Mouse (Mus musculus): ENCODE results near the gene Ulk3. TPM values are rescaled to one million over a fixed set of nuclear protein-coding genes. Genes with fewer than 3 reads are reported as not detected.

Gene Ulk3
- polyA plus RNA-seq, 1 experiment from 2014 or later = 28.4 TPM

DNA sequence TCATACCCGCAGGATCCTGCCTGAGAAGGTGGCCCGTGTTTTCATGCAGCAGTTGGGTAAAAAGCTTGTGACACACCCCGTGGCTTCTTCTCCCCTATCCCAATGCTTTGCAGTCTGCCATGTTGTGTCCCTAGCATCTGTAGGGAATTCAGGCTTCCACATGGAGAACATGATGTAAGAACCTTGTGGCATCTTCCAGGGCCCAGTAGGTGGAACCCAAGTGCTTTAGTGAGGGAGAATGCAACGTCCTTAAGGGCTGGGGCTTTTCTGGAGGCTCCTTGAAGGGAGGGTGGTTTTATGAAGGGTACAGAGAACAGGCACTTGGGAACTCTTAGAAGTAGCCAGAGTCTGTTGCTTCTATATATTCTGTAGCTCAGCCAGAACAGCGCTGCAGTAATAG is 1.5 kb downstream of the Ulk3 start:
- H3K4me2 ChIP-seq (ENCODE audit: low read depth, low read length) = no peak overlapping the region
- 42% methylated on average over 5 of the region's 5 CpGs for WGBS
- no peak overlapping the region for H3K9ac ChIP-seq (replicated peaks; ENCODE audit: low read depth, low read length)
- no peaks in the 10 kb centered on the region for H3K27me3 ChIP-seq (ENCODE audit: control insufficient read depth, insufficient read depth, low read length)
- no peak for ATAC-seq (ENCODE audit: low read depth)
- no peak overlapping the region for H3K27ac ChIP-seq (ENCODE audit: low read depth, low read length)
- no peaks in the 10 kb centered on the region; the same call in 1 of the 2 replicates for H3K4me1 ChIP-seq (ENCODE audit: control insufficient read depth, insufficient read depth, low read length)
- no peaks in the 10 kb centered on the region for H3K9me3 ChIP-seq (ENCODE audit: control insufficient read depth, low read length)
- H3K4me3 ChIP-seq (ENCODE audit: low read depth, low read length) = no peak overlapping the region
- H3K36me3 ChIP-seq (ENCODE audit: control insufficient read depth, insufficient read depth, low read length) = peaks cover 29% of the 10 kb centered on the region

- no peaks in the 10 kb centered on the region for H3K9me3 ChIP-seq (ENCODE audit: control insufficient read depth, low read length)
- peaks cover 11% of the 10 kb centered on the region for H3K36me3 ChIP-seq (ENCODE audit: control insufficient read depth, insufficient read depth, low read length)
- H3K4me1 ChIP-seq (ENCODE audit: control insufficient read depth, insufficient read depth, low read length) = no peaks in the 10 kb centered on the region; the same call in 1 of the 2 replicates
- H3K4me2 ChIP-seq (ENCODE audit: low read depth, low read length) = no peak overlapping the region
- no peak overlapping the region for H3K4me3 ChIP-seq (ENCODE audit: low read depth, low read length)
- no peak overlapping the region for H3K27ac ChIP-seq (ENCODE audit: low read depth, low read length)
- 59% methylated on average over 12 of the region's 12 CpGs for WGBS
- no peak overlapping the region for H3K9ac ChIP-seq (replicated peaks; ENCODE audit: low read depth, low read length)
- no peaks in the 10 kb centered on the region for H3K27me3 ChIP-seq (ENCODE audit: control insufficient read depth, insufficient read depth, low read length)
- ATAC-seq (ENCODE audit: low read depth) = no peak
Measured at GRCm38 (mm10) chr9:57593454-57594173, 4.4 kb downstream of the Ulk3 start.

GRCm38 (mm10) chr9:57594174-57594509 is 4.9 kb downstream of the Ulk3 start:
- no peak for ATAC-seq (ENCODE audit: low read depth)
- 82% methylated on average over 9 of the region's 9 CpGs for WGBS

GRCm38 (mm10) chr9:57597265-57597664 is 8.0 kb downstream of the Ulk3 start:
- ATAC-seq (ENCODE audit: low read depth) = no peak
- H3K4me2 ChIP-seq (ENCODE audit: low read depth, low read length) = no peak overlapping the region
- no peaks in the 10 kb centered on the region for H3K4me1 ChIP-seq (ENCODE audit: control insufficient read depth, insufficient read depth, low read length)
- H3K9ac ChIP-seq (replicated peaks; ENCODE audit: low read depth, low read length) = no peak overlapping the region
- H3K9me3 ChIP-seq (ENCODE audit: control insufficient read depth, low read length) = no peaks in the 10 kb centered on the region
- no peak overlapping the region for H3K27ac ChIP-seq (ENCODE audit: low read depth, low read length)
- H3K36me3 ChIP-seq (ENCODE audit: control insufficient read depth, insufficient read depth, low read length) = peaks cover 11% of the 10 kb centered on the region
- 86% methylated on average over 8 of the region's 8 CpGs for WGBS
- no peaks in the 10 kb centered on the region for H3K27me3 ChIP-seq (ENCODE audit: control insufficient read depth, insufficient read depth, low read length)
- no peak overlapping the region for H3K4me3 ChIP-seq (ENCODE audit: low read depth, low read length)

More at GRCm38 (mm10) chr9:57594174-57594509, 4.9 kb downstream of the Ulk3 start:
- Histone ChIP-seq H3K4me1 (ENCODE audit: control insufficient read depth, insufficient read depth, low read length) (no peaks in the 10 kb centered on the region; the same call in 1 of the 2 replicates), H3K4me2 (ENCODE audit: low read depth, low read length) (no peak overlapping the region), H3K27ac (ENCODE audit: low read depth, low read length) (no peak overlapping the region), H3K36me3 (ENCODE audit: control insufficient read depth, insufficient read depth, low read length) (peaks cover 11% of the 10 kb centered on the region), H3K9ac (replicated peaks; ENCODE audit: low read depth, low read length) (no peak overlapping the region), H3K27me3 (ENCODE audit: control insufficient read depth, insufficient read depth, low read length) (no peaks in the 10 kb centered on the region), H3K9me3 (ENCODE audit: control insufficient read depth, low read length) (no peaks in the 10 kb centered on the region), H3K4me3 (ENCODE audit: low read depth, low read length) (no peak overlapping the region)

DNA sequence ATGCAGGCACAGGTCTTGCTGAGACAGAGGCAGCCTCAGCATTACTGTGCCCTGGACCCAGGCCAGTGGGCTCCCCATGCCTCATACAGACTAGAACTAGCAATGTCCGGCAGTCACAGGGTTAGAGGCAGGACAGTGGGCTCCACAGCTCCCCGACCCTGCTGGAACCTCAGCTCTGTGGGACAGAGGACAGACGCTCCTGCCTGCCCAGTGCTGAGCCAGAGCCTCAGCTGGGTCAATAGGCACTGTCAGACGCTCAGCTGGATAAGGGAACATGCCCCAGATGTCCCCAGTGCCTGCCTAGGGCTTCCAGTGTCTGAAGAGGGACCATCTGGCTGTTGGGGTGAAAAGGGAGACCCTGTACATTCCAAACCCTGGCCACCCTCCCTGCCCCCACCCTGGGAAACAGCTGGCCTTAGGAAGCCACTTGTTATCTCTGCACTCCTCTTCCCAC is 8.7 kb downstream of the Ulk3 start:
- no peak overlapping the region for H3K27ac ChIP-seq (ENCODE audit: low read depth, low read length)
- ATAC-seq (ENCODE audit: low read depth) = 0 out of 2 replicates have a peak, but pooled peaks have one; percentile 29

DNA sequence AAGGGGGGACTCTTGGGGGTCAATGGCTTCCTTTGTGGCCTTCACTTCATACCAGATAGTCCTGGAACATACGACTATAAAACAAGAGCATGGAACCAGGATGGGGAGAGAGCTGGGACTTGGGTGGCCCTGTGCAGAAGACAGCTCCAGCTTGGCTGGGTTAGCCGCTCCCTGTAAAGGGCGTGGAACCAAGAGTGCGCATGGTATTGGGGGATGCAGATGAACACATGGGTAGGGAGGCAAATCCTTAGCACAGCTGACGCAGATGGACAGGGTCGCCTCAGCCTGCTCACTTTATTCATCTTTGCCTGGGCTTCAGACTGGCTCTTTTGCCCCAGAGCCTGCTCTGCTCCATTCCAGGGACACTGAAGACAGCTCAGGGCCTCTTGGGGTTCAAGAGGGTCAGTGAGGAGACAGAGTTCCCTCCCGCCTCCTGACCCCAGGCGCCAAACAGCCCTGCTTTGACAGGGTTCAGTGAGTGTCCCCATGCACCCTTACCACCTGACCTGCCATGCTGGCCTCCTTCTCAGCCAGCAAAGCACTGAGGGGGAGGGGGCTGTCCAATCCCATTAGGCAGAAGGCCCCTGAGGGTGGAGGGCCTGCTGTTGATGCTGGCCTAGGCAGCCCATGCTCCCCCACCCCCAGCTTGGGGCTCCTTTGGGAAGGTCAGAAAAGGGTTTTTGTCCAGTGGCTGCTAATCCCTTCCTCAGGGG is 9.8 kb downstream of the Ulk3 start:
- H3K4me2 ChIP-seq (ENCODE audit: low read depth, low read length) = no peak overlapping the region
- H3K4me1 ChIP-seq (ENCODE audit: control insufficient read depth, insufficient read depth, low read length) = no peaks in the 10 kb centered on the region
- no peak overlapping the region for H3K27ac ChIP-seq (ENCODE audit: low read depth, low read length)
- peaks cover 2% of the 10 kb centered on the region for H3K36me3 ChIP-seq (ENCODE audit: control insufficient read depth, insufficient read depth, low read length)
- ATAC-seq (ENCODE audit: low read depth) = no peak
- WGBS = 64% methylated on average over 8 of the region's 8 CpGs
- H3K27me3 ChIP-seq (ENCODE audit: control insufficient read depth, insufficient read depth, low read length) = no peaks in the 10 kb centered on the region
- no peak overlapping the region for H3K9ac ChIP-seq (replicated peaks; ENCODE audit: low read depth, low read length)
- H3K9me3 ChIP-seq (ENCODE audit: control insufficient read depth, low read length) = no peaks in the 10 kb centered on the region
- H3K4me3 ChIP-seq (ENCODE audit: low read depth, low read length) = no peak overlapping the region

More for the DNA sequence above, 8.7 kb downstream of the Ulk3 start:
- Histone ChIP-seq H3K4me1 (ENCODE audit: control insufficient read depth, insufficient read depth, low read length) (no peaks in the 10 kb centered on the region), H3K4me2 (ENCODE audit: low read depth, low read length) (no peak overlapping the region), H3K9me3 (ENCODE audit: control insufficient read depth, low read length) (no peaks in the 10 kb centered on the region), H3K4me3 (ENCODE audit: low read depth, low read length) (no peak overlapping the region), H3K36me3 (ENCODE audit: control insufficient read depth, insufficient read depth, low read length) (peaks cover 11% of the 10 kb centered on the region), H3K27me3 (ENCODE audit: control insufficient read depth, insufficient read depth, low read length) (no peaks in the 10 kb centered on the region), H3K9ac (replicated peaks; ENCODE audit: low read depth, low read length) (no peak overlapping the region)
- WGBS = 23% methylated on average over 4 of the region's 4 CpGs

GRCm38 (mm10) chr9:57600620-57601352 is 11.5 kb downstream of the Ulk3 start:
- no peaks in the 10 kb centered on the region for H3K9me3 ChIP-seq (ENCODE audit: control insufficient read depth, low read length)
- 7% methylated on average over 3 of the region's 3 CpGs for WGBS
- no peaks in the 10 kb centered on the region for H3K4me1 ChIP-seq (ENCODE audit: control insufficient read depth, insufficient read depth, low read length)
- H3K4me3 ChIP-seq (ENCODE audit: low read depth, low read length) = no peak overlapping the region
- H3K27ac ChIP-seq (ENCODE audit: low read depth, low read length) = no peak overlapping the region
- ATAC-seq (ENCODE audit: low read depth) = no peak
- no peak overlapping the region for H3K4me2 ChIP-seq (ENCODE audit: low read depth, low read length)
- no peak overlapping the region for H3K9ac ChIP-seq (replicated peaks; ENCODE audit: low read depth, low read length)
- H3K27me3 ChIP-seq (ENCODE audit: control insufficient read depth, insufficient read depth, low read length) = no peaks in the 10 kb centered on the region
- H3K36me3 ChIP-seq (ENCODE audit: control insufficient read depth, insufficient read depth, low read length) = no peaks in the 10 kb centered on the region

DNA sequence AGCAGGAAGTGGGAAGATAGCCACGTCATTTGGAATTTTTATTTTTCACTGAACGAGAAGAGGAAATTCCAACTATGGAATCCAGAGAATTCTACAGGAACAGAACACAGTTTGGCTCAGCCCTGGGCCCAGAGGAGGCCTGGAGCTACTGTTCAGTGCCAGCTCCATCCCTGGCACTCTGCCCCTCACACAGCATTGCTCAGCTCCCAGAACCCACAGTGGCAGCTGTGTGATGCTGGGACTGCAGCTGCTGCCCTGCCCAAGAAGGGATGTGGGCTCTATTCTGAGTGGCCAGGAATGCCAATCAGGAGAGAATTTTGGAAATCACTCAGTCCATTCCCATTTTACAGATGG is 12.1 kb downstream of the Ulk3 start:
- no peak overlapping the region for H3K9ac ChIP-seq (replicated peaks; ENCODE audit: low read depth, low read length)
- no peaks in the 10 kb centered on the region for H3K9me3 ChIP-seq (ENCODE audit: control insufficient read depth, low read length)
- no peak overlapping the region for H3K4me2 ChIP-seq (ENCODE audit: low read depth, low read length)
- H3K27ac ChIP-seq (ENCODE audit: low read depth, low read length) = no peak overlapping the region
- peak; percentile 66; the same call in 1 of the 2 replicates for ATAC-seq (ENCODE audit: low read depth)
- H3K4me3 ChIP-seq (ENCODE audit: low read depth, low read length) = no peak overlapping the region
- H3K36me3 ChIP-seq (ENCODE audit: control insufficient read depth, insufficient read depth, low read length) = no peaks in the 10 kb centered on the region
- WGBS = 69% methylated on average over 2 of the region's 2 CpGs
- H3K27me3 ChIP-seq (ENCODE audit: control insufficient read depth, insufficient read depth, low read length) = no peaks in the 10 kb centered on the region
- H3K4me1 ChIP-seq (ENCODE audit: control insufficient read depth, insufficient read depth, low read length) = 0 out of 2 replicates have a peak, but pooled peaks cover 4% of the 10 kb centered on the region

- no peak overlapping the region for H3K9ac ChIP-seq (replicated peaks; ENCODE audit: low read depth, low read length)
- no peak overlapping the region for H3K4me2 ChIP-seq (ENCODE audit: low read depth, low read length)
- no peaks in the 10 kb centered on the region for H3K36me3 ChIP-seq (ENCODE audit: control insufficient read depth, insufficient read depth, low read length)
- no peaks in the 10 kb centered on the region for H3K27me3 ChIP-seq (ENCODE audit: control insufficient read depth, insufficient read depth, low read length)
- H3K9me3 ChIP-seq (ENCODE audit: control insufficient read depth, low read length) = no peaks in the 10 kb centered on the region
- WGBS = 67% methylated on average over 8 of the region's 8 CpGs
- H3K4me1 ChIP-seq (ENCODE audit: control insufficient read depth, insufficient read depth, low read length) = 0 out of 2 replicates have a peak, but pooled peaks cover 7% of the 10 kb centered on the region
- no peak for ATAC-seq (ENCODE audit: low read depth)
- H3K4me3 ChIP-seq (ENCODE audit: low read depth, low read length) = no peak overlapping the region
- H3K27ac ChIP-seq (ENCODE audit: low read depth, low read length) = no peak overlapping the region
Measured at GRCm38 (mm10) chr9:57602098-57602497, 12.8 kb downstream of the Ulk3 start.

Measured in neural tube, embryonic 14.5 days (tissue).